Mouse (Mus musculus) thymus, postnatal 10 days (tissue): Measurements from ENCODE around the gene Mmgt2.

ENCODE experiments used
- DNase-seq, 2 experiments: peaks; one replicate each; pipeline ENCODE4 v3.0.0; 2021; ENCODE audit warnings: low spot score in 2 of 2

The Mmgt2 gene

GRCm38 (mm10) chr11:62648591-62649391, at the start of gene Mmgt2:
Gene Mmgt2 (plus strand): TSS chr11:62648664.
- peak; percentile 93 to 99 for DNase-seq

GRCm38 (mm10) chr11:62601732-62602618, 46.5 kb upstream of the Mmgt2 start:
- no peak for DNase-seq

- DNase-seq = peak; percentile 97
Measured at GRCm38 (mm10) chr11:62602619-62603311, 45.7 kb upstream of the Mmgt2 start.

GRCm38 (mm10) chr11:62603312-62604056, 45.0 kb upstream of the Mmgt2 start:
- DNase-seq = peak; percentile 9 to 14

- DNase-seq = no peak
Measured at GRCm38 (mm10) chr11:62604123-62604706, 44.2 kb upstream of the Mmgt2 start.

- DNase-seq = no peak
Measured at GRCm38 (mm10) chr11:62604886-62605618, 43.4 kb upstream of the Mmgt2 start.

- no peak for DNase-seq
Measured at GRCm38 (mm10) chr11:62605619-62606298, 42.7 kb upstream of the Mmgt2 start.

- no peak for DNase-seq
Measured at GRCm38 (mm10) chr11:62606299-62607169, 41.9 kb upstream of the Mmgt2 start.

- DNase-seq = no peak
Measured at GRCm38 (mm10) chr11:62607170-62607951, 41.1 kb upstream of the Mmgt2 start.

GRCm38 (mm10) chr11:62607952-62608201, 40.6 kb upstream of the Mmgt2 start:
- no peak for DNase-seq

GRCm38 (mm10) chr11:62608826-62609675, 39.4 kb upstream of the Mmgt2 start:
- DNase-seq = no peak

- no peak for DNase-seq
Measured at GRCm38 (mm10) chr11:62610304-62610703, 38.2 kb upstream of the Mmgt2 start.

- DNase-seq = no peak
Measured at GRCm38 (mm10) chr11:62612604-62613003, 35.9 kb upstream of the Mmgt2 start.

GRCm38 (mm10) chr11:62613657-62614365, 34.7 kb upstream of the Mmgt2 start:
- peak; percentile 79 to 93 for DNase-seq

- DNase-seq = no peak
Measured at GRCm38 (mm10) chr11:62614876-62615410, 33.5 kb upstream of the Mmgt2 start.

GRCm38 (mm10) chr11:62615456-62615855, 33.0 kb upstream of the Mmgt2 start:
- no peak for DNase-seq
